Mouse (Mus musculus): Measurements from ENCODE around the gene Tomm40.

- TF ChIP-seq CTCF (IDR thresholded peaks at IDR 0.05; ENCODE audit: insufficient read depth, low read length) (no peak), POLR2A (IDR thresholded peaks at IDR 0.05; ENCODE audit: borderline replicate concordance, extremely low read depth, low read depth, low read length) (no peak)
Observed at GRCm38 (mm10) chr7:19704475-19704874, 10.8 kb downstream of the Tomm40 start.

All from lung, adult 2 months (tissue).